Mouse (Mus musculus): ENCODE data around the gene Ncor1. TPM values are rescaled to one million over a fixed set of nuclear protein-coding genes. Genes with fewer than 3 reads are reported as not detected.

Gene Ncor1
- polyA plus RNA-seq, 1 experiment from 2014 or later, result 150 TPM

DNA sequence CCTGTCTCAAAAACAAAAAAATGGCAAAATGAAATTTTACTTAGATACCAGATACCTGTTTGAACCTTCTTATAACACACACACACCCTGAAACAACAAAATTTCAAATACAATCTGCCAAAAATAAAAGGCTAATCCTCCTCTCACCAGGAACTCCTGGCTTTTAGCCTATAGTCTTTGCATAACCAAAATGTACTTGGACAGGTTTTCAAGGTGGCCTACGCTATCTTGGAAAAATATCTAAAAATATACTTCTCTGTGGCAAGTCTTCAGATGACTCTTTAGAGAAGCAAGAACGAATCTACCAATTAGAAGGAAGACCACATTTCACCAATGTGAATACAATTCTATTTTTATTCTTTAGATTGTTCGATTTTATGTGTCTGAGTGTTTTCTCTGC, 12.5 kb downstream of the Ncor1 start:
- no peak overlapping the region for H3K4me2 ChIP-seq (ENCODE audit: low read length)
- no peaks in the 10 kb centered on the region for H3K27me3 ChIP-seq (ENCODE audit: control insufficient read depth, insufficient read depth, low read length)
- no peak overlapping the region for H3K4me3 ChIP-seq (ENCODE audit: control insufficient read depth in 1 of 2, insufficient read depth in 1 of 2, low read depth in 1 of 2, low read length in 2 of 2)
- peaks cover 12% of the 10 kb centered on the region; the same call in 1 of the 2 replicates for H3K36me3 ChIP-seq (ENCODE audit: control insufficient read depth, insufficient read depth, low read length)
- H3K9ac ChIP-seq (ENCODE audit: low read length), result no peak overlapping the region
- WGBS, result 91% methylated on average over 3 of the region's 3 CpGs
- no peak overlapping the region for H3K27ac ChIP-seq (replicated peaks in 1 of 2; ENCODE audit: control insufficient read depth in 1 of 2, insufficient read depth in 1 of 2, low read depth in 2 of 2, low read length in 2 of 2)
- H3K4me1 ChIP-seq (ENCODE audit: control insufficient read depth in 2 of 2, insufficient read depth in 2 of 2, low read length in 2 of 2), result peaks cover 0 to 8% of the 10 kb centered on the region in 2 experiments; a peak in 2 of 4 replicates
- H3K9me3 ChIP-seq (ENCODE audit: control insufficient read depth, low read length), result no peaks in the 10 kb centered on the region
- no peak for ATAC-seq (ENCODE audit: insufficient number of reproducible peaks, insufficient read depth, low FRiP score, low read depth)

DNA sequence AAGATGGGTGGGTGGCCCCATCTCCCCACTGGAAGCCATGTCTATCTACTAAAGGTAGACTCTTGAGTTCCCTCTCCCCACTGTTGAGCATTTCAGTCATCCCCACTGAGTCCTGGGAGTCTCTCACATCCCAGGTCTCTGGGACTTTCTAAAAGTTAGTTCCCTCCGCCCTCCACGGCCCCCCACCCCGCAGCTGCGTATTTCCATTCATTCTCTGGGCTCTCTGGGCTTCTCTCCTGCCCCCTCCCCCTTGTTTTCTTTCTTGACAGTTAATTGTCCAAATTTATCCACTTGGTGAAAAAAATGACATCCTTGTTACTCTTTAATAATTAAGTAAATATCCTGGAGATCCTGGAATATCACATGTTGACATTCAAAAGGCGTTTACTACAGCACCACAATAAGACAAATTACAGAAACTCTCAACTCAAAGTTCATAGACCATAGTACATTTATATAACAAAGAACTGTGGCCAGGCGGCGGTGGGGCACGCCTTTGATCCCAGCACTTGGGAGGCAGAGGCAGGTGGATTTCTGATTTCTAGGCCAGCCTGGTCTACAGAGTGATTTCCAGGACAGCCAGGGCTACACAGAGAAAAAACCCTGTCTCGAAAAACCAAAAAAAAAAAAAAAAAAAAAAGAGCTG, 17.5 kb downstream of the Ncor1 start:
- Histone ChIP-seq H3K4me2 (ENCODE audit: low read length) (no peak overlapping the region), H3K9ac (ENCODE audit: low read length) (no peak overlapping the region), H3K9me3 (ENCODE audit: control insufficient read depth, low read length) (no peaks in the 10 kb centered on the region), H3K4me3 (ENCODE audit: control insufficient read depth in 1 of 2, insufficient read depth in 1 of 2, low read depth in 1 of 2, low read length in 2 of 2) (no peak overlapping the region), H3K27me3 (ENCODE audit: control insufficient read depth, insufficient read depth, low read length) (no peaks in the 10 kb centered on the region), H3K36me3 (ENCODE audit: control insufficient read depth, insufficient read depth, low read length) (peaks cover 23% of the 10 kb centered on the region), H3K4me1 (ENCODE audit: control insufficient read depth in 2 of 2, insufficient read depth in 2 of 2, low read length in 2 of 2) (peaks cover 0 to 8% of the 10 kb centered on the region in 2 experiments; a peak in 2 of 4 replicates), H3K27ac (replicated peaks in 1 of 2; ENCODE audit: control insufficient read depth in 1 of 2, insufficient read depth in 1 of 2, low read depth in 2 of 2, low read length in 2 of 2) (no peak overlapping the region)
- WGBS, result 94% methylated on average over 9 of the region's 9 CpGs
- ATAC-seq (ENCODE audit: insufficient number of reproducible peaks, insufficient read depth, low FRiP score, low read depth), result no peak

DNA sequence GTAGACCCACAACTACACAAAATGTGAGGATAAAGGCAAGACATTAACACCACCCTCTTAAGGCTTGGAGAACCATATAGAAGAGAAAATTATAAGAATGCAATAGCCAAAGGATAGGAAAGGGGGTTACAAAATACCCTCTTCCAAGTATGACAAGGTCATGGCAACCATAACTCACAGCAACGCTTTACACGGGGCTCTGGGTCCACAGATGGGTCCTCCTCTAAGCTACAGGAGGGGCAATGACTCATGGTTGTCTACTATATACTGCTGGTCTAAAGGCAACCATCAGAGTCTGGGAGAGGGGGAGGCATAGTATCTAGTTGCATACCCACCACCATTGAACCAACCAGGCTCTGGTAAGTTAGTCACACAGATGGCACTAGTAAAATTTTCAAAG, 26.1 kb downstream of the Ncor1 start:
- peaks cover 60% of the 10 kb centered on the region for H3K36me3 ChIP-seq (ENCODE audit: control insufficient read depth, insufficient read depth, low read length)
- H3K27me3 ChIP-seq (ENCODE audit: control insufficient read depth, insufficient read depth, low read length), result no peaks in the 10 kb centered on the region
- H3K9me3 ChIP-seq (ENCODE audit: control insufficient read depth, low read length), result no peaks in the 10 kb centered on the region
- H3K9ac ChIP-seq (ENCODE audit: low read length), result no peak overlapping the region
- H3K4me3 ChIP-seq (ENCODE audit: control insufficient read depth in 1 of 2, insufficient read depth in 1 of 2, low read depth in 1 of 2, low read length in 2 of 2), result no peak overlapping the region
- H3K27ac ChIP-seq (replicated peaks in 1 of 2; ENCODE audit: control insufficient read depth in 1 of 2, insufficient read depth in 1 of 2, low read depth in 2 of 2, low read length in 2 of 2), result no peak overlapping the region
- no peak overlapping the region for H3K4me2 ChIP-seq (ENCODE audit: low read length)
- no peak for ATAC-seq (ENCODE audit: insufficient number of reproducible peaks, insufficient read depth, low FRiP score, low read depth)
- no peaks in the 10 kb centered on the region for H3K4me1 ChIP-seq (ENCODE audit: control insufficient read depth in 2 of 2, insufficient read depth in 2 of 2, low read length in 2 of 2)
- WGBS, result 100% methylated on average over 2 of the region's 2 CpGs

DNA sequence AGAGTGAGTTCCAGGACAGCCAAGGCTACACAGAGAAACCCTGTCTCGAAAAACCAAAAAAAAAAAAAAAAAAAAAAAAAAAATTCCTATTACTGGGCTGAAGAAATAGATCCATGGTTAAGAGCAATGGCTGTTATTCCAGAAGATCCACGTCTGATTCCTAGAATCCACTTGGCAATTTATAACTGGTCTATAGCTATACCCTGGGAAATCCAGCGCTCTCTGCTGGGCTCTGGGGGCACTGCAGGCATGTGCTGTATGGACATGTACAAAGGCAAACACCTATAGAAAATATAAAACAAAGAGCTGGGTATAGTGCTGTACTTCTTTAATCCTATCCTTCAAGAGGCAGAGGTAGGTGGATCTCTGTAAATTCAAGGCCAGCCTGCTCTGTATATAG, 31.2 kb downstream of the Ncor1 start:
- H3K4me1 ChIP-seq (ENCODE audit: control insufficient read depth in 2 of 2, insufficient read depth in 2 of 2, low read length in 2 of 2), result peaks cover 0 to 6% of the 10 kb centered on the region in 2 experiments; a peak in 2 of 4 replicates
- H3K9ac ChIP-seq (ENCODE audit: low read length), result no peak overlapping the region
- WGBS, result 81% methylated on average over 2 of the region's 3 CpGs
- no peaks in the 10 kb centered on the region for H3K27me3 ChIP-seq (ENCODE audit: control insufficient read depth, insufficient read depth, low read length)
- ATAC-seq (ENCODE audit: insufficient number of reproducible peaks, insufficient read depth, low FRiP score, low read depth), result no peak
- H3K27ac ChIP-seq (replicated peaks in 1 of 2; ENCODE audit: control insufficient read depth in 1 of 2, insufficient read depth in 1 of 2, low read depth in 2 of 2, low read length in 2 of 2), result no peak overlapping the region
- peaks cover 59% of the 10 kb centered on the region for H3K36me3 ChIP-seq (ENCODE audit: control insufficient read depth, insufficient read depth, low read length)
- H3K9me3 ChIP-seq (ENCODE audit: control insufficient read depth, low read length), result no peaks in the 10 kb centered on the region
- no peak overlapping the region for H3K4me2 ChIP-seq (ENCODE audit: low read length)
- H3K4me3 ChIP-seq (ENCODE audit: control insufficient read depth in 1 of 2, insufficient read depth in 1 of 2, low read depth in 1 of 2, low read length in 2 of 2), result no peak overlapping the region

DNA sequence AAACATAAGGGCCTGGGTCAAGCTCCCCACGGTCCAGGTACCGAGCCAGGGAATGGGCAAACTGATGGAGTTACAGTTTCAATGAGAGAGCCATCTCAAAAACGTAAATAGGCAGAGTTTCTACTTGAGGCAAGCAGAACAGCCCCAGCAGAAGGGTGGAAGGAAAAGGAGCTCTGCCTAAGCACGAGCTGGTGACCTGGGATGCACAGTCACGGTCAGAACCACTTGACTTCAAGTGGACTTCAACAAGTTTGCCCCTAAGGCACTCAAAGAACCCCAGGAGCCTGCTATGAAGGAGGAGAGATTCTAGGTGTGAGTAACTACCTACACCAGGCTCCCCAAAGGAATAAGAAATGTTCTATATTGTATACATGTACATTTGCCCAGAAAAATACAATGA, 32.1 kb downstream of the Ncor1 start:
- H3K4me1 ChIP-seq (ENCODE audit: control insufficient read depth in 2 of 2, insufficient read depth in 2 of 2, low read length in 2 of 2), result peaks cover 0 to 6% of the 10 kb centered on the region in 2 experiments; a peak in 2 of 4 replicates
- ATAC-seq (ENCODE audit: insufficient number of reproducible peaks, insufficient read depth, low FRiP score, low read depth), result no peak
- no peak overlapping the region for H3K4me2 ChIP-seq (ENCODE audit: low read length)
- H3K36me3 ChIP-seq (ENCODE audit: control insufficient read depth, insufficient read depth, low read length), result peaks cover 59% of the 10 kb centered on the region
- no peaks in the 10 kb centered on the region for H3K9me3 ChIP-seq (ENCODE audit: control insufficient read depth, low read length)
- 53% methylated on average over 5 of the region's 5 CpGs for WGBS
- H3K27me3 ChIP-seq (ENCODE audit: control insufficient read depth, insufficient read depth, low read length), result no peaks in the 10 kb centered on the region
- no peak overlapping the region for H3K27ac ChIP-seq (replicated peaks in 1 of 2; ENCODE audit: control insufficient read depth in 1 of 2, insufficient read depth in 1 of 2, low read depth in 2 of 2, low read length in 2 of 2)
- H3K9ac ChIP-seq (ENCODE audit: low read length), result no peak overlapping the region
- H3K4me3 ChIP-seq (ENCODE audit: control insufficient read depth in 1 of 2, insufficient read depth in 1 of 2, low read depth in 1 of 2, low read length in 2 of 2), result no peak overlapping the region

DNA sequence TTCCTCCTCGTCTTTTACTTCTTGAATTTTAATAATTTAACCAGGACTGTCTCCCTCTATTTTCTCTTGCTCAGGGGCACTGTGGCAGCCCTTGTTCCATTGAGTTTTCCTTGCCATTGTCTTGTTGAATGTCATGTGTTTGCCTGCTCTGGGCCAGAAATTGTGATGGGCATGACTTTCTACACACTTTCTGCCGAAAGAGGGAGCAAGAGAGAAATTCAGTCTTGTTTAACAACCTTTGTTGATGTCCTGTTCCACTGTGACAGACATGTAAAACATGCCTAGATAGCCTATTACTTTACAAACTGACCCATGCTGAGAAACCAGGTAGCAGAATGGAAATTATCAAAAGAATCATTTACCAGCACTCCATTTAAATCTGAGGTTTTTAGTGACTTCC, 33.8 kb downstream of the Ncor1 start:
- H3K4me2 ChIP-seq (ENCODE audit: low read length), result no peak overlapping the region
- H3K9me3 ChIP-seq (ENCODE audit: control insufficient read depth, low read length), result no peaks in the 10 kb centered on the region
- peaks cover 54% of the 10 kb centered on the region for H3K36me3 ChIP-seq (ENCODE audit: control insufficient read depth, insufficient read depth, low read length)
- WGBS, result 75% methylated on average over 2 of the region's 2 CpGs
- no peak overlapping the region for H3K4me3 ChIP-seq (ENCODE audit: control insufficient read depth in 1 of 2, insufficient read depth in 1 of 2, low read depth in 1 of 2, low read length in 2 of 2)
- H3K4me1 ChIP-seq (ENCODE audit: control insufficient read depth in 2 of 2, insufficient read depth in 2 of 2, low read length in 2 of 2), result peaks cover 0 to 6% of the 10 kb centered on the region in 2 experiments; a peak in 2 of 4 replicates
- no peak overlapping the region for H3K9ac ChIP-seq (ENCODE audit: low read length)
- ATAC-seq (ENCODE audit: insufficient number of reproducible peaks, insufficient read depth, low FRiP score, low read depth), result no peak
- no peaks in the 10 kb centered on the region for H3K27me3 ChIP-seq (ENCODE audit: control insufficient read depth, insufficient read depth, low read length)
- no peak overlapping the region for H3K27ac ChIP-seq (replicated peaks in 1 of 2; ENCODE audit: control insufficient read depth in 1 of 2, insufficient read depth in 1 of 2, low read depth in 2 of 2, low read length in 2 of 2)

DNA sequence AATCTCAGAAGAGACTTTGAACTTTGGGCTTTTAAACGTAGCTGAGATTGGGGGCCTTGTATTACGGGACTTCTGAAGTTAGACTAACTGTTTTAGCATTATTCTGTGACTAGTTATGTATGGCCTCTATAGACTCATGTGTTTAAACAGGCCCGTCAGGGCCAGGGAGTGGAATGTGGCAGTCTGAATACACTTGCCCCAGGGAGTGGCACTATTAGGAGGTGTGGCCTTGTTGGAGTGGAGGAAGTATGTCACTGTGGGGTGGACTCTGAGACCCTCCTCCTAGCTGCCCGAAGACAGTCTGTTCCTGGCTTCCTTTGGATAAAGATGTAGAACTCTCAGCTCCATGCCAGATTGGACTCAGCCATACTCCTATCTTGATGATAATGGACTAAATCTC, 43.3 kb downstream of the Ncor1 start:
- 93% methylated on average over 4 of the region's 4 CpGs for WGBS
- H3K36me3 ChIP-seq (ENCODE audit: control insufficient read depth, insufficient read depth, low read length), result peaks cover 70% of the 10 kb centered on the region

DNA sequence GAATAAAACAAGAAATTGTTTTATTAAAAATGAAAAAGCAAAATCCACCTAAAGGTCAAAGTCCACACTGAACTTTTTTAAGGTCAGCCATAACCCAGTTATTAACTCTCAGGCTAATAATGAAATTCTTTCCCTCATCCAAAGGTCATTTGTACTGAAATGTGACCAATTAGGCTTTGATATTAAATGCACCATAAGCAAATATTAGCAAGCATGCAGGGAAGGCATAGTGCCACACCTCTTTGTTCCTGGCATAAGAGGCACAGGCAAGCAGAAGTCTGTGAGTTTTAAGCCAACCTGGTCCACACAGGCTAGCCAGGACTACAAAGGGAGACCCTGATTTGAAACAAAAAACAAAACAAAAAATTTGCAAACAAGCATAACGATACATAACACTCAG, 48.7 kb downstream of the Ncor1 start:
- H3K27me3 ChIP-seq (ENCODE audit: control insufficient read depth, insufficient read depth, low read length), result no peaks in the 10 kb centered on the region
- no peak overlapping the region for H3K27ac ChIP-seq (replicated peaks in 1 of 2; ENCODE audit: control insufficient read depth in 1 of 2, insufficient read depth in 1 of 2, low read depth in 2 of 2, low read length in 2 of 2)
- 97% methylated on average over 1 of the region's 1 CpGs for WGBS
- H3K9ac ChIP-seq (ENCODE audit: low read length), result no peak overlapping the region
- no peaks in the 10 kb centered on the region for H3K4me1 ChIP-seq (ENCODE audit: control insufficient read depth in 2 of 2, insufficient read depth in 2 of 2, low read length in 2 of 2)
- H3K9me3 ChIP-seq (ENCODE audit: control insufficient read depth, low read length), result no peaks in the 10 kb centered on the region
- no peak overlapping the region for H3K4me2 ChIP-seq (ENCODE audit: low read length)
- peaks cover 61% of the 10 kb centered on the region for H3K36me3 ChIP-seq (ENCODE audit: control insufficient read depth, insufficient read depth, low read length)
- H3K4me3 ChIP-seq (ENCODE audit: control insufficient read depth in 1 of 2, insufficient read depth in 1 of 2, low read depth in 1 of 2, low read length in 2 of 2), result no peak overlapping the region
- ATAC-seq (ENCODE audit: insufficient number of reproducible peaks, insufficient read depth, low FRiP score, low read depth), result no peak

More for the DNA sequence above, 43.3 kb downstream of the Ncor1 start:
- Histone ChIP-seq H3K27me3 (ENCODE audit: control insufficient read depth, insufficient read depth, low read length) (no peaks in the 10 kb centered on the region), H3K27ac (replicated peaks in 1 of 2; ENCODE audit: control insufficient read depth in 1 of 2, insufficient read depth in 1 of 2, low read depth in 2 of 2, low read length in 2 of 2) (no peak overlapping the region), H3K4me2 (ENCODE audit: low read length) (no peak overlapping the region), H3K4me3 (ENCODE audit: control insufficient read depth in 1 of 2, insufficient read depth in 1 of 2, low read depth in 1 of 2, low read length in 2 of 2) (no peak overlapping the region), H3K9ac (ENCODE audit: low read length) (no peak overlapping the region), H3K4me1 (ENCODE audit: control insufficient read depth in 2 of 2, insufficient read depth in 2 of 2, low read length in 2 of 2) (no peaks in the 10 kb centered on the region), H3K9me3 (ENCODE audit: control insufficient read depth, low read length) (no peaks in the 10 kb centered on the region)
- ATAC-seq (ENCODE audit: insufficient number of reproducible peaks, insufficient read depth, low FRiP score, low read depth), result no peak

Data from heart, embryonic 14.5 days (tissue).